Mouse (Mus musculus) heart, adult 11 months (tissue): ENCODE measurements around the gene Tnrc6c.
A peak's percentile ranks its signal among the peaks of the same experiment; 100 is the strongest.

Source experiments
- DNase-seq: peaks from one replicate; pipeline ENCODE4 v3.0.0; 2022

Tnrc6c gene

DNA sequence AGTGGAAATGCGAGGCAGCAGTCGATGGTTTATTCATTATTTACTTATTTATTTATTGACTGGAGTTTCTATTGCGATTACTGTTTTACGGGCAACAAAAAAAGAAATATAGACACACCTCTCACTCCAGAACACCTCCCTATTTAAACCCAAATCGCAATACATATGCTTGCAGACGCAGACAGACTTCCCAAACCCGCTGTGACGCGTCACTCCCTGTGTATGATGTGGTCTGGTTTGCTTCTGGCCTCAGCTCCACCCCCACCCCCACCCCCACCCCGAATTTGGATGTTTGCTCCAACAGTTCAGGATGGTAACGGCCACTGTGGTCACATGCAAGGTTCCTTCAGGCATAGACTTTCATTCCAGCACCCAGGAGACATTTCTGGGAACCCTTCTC is 15.3 kb upstream of the Tnrc6c start:
- DNase-seq: no peak

DNA sequence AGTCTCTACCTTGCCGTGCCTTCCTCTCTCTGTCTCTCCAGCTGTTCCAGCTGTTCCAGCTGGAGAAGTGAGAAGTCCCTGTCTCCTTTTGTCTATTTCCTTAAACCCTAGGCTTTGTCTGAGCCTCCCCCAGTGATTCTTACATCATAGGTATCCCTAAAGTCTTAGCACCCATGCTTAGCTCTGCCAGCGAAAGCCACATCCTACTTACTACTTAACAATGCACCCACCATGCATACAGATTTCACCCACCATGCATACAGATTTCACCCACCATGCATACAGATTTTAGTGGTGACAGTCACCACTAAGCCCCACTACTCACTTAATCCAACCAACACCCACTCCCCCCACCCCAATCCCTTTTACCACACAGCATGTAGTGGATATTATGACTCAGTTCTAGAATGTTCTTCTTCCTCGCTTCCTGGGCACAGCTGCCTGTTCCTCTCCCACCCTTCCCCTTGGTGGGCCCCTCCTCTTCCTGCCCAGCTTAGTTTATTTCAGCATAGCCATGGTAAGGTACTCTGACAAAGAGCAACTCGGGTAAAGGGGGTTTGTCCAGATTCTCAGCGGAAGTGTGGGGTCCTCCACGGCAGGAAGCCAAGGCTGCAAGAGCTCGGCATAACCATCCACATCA is 14.6 kb upstream of the Tnrc6c start:
- no peak for DNase-seq

DNA sequence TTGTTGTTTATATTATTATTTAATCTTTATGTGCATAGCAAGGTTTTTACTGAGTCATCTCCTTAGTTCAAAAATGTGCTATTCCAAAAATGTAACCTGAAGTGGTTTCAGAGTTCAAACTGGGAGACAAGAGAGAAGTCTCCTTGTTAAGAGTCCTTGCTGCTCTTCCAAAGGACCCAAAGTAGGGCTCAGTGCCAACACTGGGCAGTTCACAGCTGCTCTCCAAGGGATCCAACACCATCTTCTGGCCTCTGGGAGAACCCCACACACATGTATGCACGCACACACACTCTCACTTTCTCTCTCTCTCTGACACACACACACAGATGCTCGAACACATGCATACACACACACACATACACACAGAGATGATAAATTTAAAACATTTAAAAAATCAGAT is 11.9 kb upstream of the Tnrc6c start:
- DNase-seq: peak; percentile 81

- DNase-seq: peak; percentile 88
Observed at GRCm38 (mm10) chr11:117643240-117643639, 10.8 kb upstream of the Tnrc6c start.

DNA sequence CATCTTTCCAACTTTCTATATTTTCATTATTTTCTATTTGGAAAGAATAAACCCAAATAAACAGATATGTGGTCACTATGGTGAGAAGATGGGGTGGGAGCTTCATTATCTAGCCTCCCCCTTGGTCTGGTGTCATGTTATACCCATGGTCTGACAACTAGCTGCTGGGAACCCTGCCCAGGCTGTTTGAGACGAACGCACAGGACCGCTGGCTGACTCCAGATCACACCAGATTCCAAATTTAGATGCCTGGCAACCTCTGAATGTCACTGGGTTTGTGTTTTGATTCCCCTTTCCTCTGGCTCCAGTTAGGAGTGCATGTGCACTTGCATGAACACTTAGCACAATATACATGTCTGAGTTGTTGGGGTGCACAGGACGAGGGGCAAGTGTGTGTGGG is 7.3 kb upstream of the Tnrc6c start:
- peak; percentile 97 for DNase-seq

GRCm38 (mm10) chr11:117648005-117648404 is 6.1 kb upstream of the Tnrc6c start:
- no peak for DNase-seq

DNA sequence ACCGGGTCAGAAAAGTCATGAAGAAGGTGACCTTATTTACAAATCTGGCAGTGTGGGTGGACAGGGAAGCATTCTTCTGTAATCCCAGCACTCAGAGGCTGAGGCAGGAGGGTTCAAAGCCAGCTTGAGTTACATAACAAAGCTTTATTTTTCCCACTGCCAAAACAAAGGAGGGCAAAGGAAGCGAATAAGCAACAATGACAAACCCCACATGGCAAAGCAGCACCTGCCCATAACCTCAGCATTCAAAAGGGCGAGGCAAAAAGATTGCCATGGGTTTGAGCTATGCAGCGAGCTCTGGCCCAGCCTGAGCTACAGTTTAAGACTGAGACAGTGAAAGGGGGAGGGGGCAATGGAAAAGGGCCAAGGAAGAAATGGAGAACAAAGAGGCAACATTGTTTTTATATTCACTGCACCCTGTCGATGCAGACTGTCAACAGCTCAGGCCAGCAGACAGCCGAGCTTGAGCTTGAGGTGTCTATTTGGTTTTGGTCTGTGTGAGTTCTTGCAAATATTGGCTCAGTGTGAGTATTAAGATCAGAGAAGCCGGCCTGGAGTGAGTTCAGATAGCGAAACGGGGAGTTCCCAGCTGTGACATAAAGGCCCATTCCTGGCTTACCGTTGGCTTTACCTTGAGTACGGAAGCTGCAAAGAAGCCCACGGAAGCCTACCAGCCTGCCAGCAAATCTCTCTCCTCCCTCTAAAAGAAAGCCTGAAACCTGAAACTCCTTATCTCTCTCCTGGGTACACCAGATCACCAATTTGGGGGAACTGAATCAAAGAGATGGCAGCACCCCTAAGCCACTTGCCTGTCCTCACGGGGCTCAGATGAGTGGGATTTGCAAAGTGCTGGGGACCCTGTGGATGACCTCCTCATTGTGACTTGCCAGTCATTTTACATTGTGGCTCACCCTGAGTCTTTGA is 3.1 kb upstream of the Tnrc6c start:
- DNase-seq: no peak

DNA sequence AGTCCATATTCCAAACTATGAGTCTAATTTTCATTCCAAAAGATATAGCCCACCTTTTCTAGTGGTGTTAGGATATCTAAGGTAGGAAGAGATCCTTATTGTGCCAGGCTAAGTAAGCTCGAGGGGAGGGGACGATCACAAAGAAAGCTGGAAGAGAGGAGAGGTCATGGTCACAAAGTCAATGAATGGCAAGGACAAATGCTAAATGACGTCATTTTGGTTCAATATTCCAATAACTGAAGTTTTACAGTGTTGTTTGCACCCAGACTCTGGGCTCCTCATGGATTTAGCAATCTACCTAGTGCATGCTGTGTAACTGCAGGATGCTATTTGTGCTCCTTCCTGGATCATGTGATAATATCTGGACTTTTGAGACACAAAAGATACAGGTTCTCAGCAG is 1.2 kb upstream of the Tnrc6c start:
- DNase-seq: no peak

GRCm38 (mm10) chr11:117654380-117654924 is 363 bp downstream of the Tnrc6c start:
- DNase-seq: peak; percentile 100

DNA sequence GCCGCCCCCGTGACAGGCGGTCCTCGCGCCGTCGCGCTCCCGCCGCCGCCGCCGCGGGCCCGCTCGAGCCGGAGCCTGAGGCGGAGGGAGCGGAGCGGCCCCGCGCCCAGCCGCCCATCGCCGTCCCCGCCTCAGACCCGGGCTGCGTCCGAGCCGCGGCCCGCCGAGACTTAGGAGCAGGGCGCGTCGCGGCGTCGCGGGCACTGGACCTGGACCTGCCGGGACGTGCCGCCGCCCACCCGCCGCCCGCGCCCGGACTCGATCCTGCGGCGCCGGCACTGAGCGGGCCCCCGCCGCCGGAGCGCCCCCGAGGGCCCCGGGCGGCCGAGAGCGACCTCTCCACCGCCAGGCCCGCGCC is 824 bp downstream of the Tnrc6c start:
- DNase-seq: no peak

GRCm38 (mm10) chr11:117655292-117656076 is 1.4 kb downstream of the Tnrc6c start:
- DNase-seq: peak; percentile 97

GRCm38 (mm10) chr11:117656077-117656401 is 1.9 kb downstream of the Tnrc6c start:
- no peak for DNase-seq

GRCm38 (mm10) chr11:117658974-117659373 is 4.9 kb downstream of the Tnrc6c start:
- DNase-seq: peak; percentile 89

DNA sequence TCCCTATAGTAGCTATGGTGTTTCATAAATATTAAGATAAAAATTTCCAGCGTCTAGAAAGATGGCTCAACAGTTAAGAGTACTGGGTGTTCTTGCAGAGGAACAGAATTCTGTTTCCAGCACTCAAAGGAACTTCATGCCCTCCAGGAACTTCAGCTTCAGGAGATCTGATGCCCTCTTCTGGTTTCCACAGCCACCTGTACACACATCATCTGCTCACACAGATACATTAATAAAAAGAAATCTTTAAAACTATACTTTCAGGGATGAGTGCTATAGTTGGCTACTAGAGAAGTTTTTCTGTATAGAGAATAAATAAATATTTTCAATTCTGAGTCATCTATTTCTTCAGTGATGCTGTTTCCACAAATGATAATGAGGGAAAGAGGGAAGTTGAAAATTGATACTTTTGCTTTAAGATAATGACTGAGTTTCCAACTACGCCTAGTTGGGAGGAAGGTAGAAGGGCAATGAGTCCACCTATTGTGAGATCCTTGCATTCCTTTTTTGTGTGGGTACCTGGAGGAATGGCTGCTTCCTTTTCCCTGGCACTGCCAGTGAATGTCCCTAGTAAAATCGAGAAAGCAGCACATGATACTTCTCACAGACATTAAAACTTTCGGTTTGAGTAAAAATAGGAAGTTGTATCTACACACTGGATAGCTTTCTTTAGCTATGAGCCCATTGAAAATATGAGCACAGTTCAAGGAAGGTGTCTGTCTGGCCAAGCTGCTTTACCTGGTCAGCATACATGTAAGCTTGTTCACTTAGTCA is 9.1 kb downstream of the Tnrc6c start:
- peak; percentile 60 for DNase-seq

GRCm38 (mm10) chr11:117663810-117664139 is 9.7 kb downstream of the Tnrc6c start:
- no peak for DNase-seq

- peak; percentile 28 for DNase-seq
Observed at GRCm38 (mm10) chr11:117665189-117665588, 11.1 kb downstream of the Tnrc6c start.

GRCm38 (mm10) chr11:117666563-117666962 is 12.5 kb downstream of the Tnrc6c start:
- DNase-seq: peak; percentile 35

DNA sequence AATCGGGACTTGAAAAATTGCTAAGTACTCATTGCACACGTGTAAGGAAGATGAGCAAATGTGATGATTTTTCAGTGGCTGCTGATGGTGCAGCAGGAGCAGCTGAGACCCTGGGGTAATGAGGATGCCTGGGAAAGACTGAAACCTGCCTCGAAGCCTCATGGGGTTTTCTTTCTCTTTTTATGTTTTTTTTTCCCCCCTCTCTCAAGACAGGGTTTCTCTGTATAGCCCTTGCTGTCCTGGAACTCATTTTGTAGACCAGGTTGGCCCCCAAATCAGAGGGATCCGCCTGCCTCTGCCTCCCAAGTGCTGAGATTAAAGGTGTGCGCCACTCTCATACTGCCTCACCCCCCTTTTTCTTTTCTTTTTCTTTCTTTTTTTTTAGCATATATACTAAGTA is 13.1 kb downstream of the Tnrc6c start:
- peak; percentile 68 for DNase-seq

GRCm38 (mm10) chr11:117667825-117668224 is 13.7 kb downstream of the Tnrc6c start:
- DNase-seq: peak; percentile 84

- peak; percentile 6 for DNase-seq
Observed at GRCm38 (mm10) chr11:117671626-117672025, 17.5 kb downstream of the Tnrc6c start.

DNA sequence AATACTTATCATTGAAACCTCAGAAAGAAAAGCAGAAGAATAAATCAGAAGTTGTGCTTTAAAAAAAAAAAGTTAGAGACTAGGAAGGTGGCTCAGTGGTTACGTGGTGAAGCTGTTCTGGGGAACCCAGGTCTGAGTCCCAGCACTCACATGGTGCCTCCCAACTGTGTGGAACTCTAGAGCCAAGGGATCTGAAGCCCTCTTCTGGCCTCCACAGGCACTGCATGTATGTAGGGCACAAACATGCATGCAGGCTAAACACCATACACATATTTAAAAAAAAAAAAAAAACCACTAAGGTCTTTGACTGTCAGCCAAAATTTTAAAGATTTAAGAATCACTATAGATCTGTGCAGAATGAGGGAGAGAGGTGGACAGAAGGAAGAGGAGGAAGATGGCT is 20.4 kb downstream of the Tnrc6c start:
- DNase-seq: peak; percentile 45

DNA sequence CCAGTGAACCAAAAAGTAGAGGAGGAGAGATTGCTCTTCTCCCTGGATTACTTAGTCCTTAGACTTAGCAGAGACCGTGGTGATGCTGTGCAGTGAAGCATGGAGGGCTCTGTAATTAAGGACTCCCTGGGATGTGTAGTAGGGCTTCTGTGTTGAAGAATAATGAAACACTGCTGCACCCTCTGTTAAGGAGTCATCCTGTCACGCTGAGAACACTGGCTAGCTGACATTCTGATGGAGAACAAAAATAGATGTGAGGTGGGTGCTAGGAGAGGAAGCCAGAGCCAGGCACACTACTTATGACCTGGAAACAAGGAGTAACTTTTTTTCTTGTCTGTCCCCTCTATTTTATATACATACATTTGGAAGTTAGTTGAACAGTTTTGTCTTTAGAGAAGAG is 22.6 kb downstream of the Tnrc6c start:
- DNase-seq: peak; percentile 64

DNA sequence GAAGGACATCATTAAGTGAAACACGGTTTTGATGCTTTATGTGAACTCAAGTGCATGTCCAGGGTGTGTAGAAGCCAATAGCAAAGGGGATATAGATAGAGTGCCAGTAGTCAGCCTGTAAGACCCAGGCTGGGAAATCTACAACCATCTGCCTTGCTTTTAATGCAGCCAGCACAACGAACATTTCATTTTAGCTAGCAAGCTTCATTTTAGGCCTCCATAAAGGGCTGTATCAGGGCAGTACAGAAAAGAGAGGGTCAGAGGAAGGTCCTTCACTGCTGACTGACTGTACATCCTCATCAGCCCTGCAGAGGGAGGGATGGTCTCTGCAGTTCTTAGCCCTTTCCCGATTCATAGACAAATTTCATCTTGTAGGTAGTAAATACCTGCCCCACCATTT is 23.0 kb downstream of the Tnrc6c start:
- DNase-seq: peak; percentile 78
